Mouse (Mus musculus) G1E (cell line): Measurements from ENCODE around the gene Nmur1.

Experiments used
- CTCF ChIP-seq: IDR thresholded peaks from 2 replicates; pipeline ENCODE4 v1.5.1; 2012; ENCODE audit warnings: low read depth, low read length, inconsistent platforms, mixed read lengths
- GATA1 ChIP-seq: IDR thresholded peaks from 2 replicates; pipeline ENCODE4 v1.6.1; 2012; ENCODE audit warnings: borderline replicate concordance, low read length, inconsistent platforms, mixed read lengths
- GATA2 ChIP-seq: IDR thresholded peaks from 2 replicates; pipeline ENCODE4 v1.6.1; 2012; ENCODE audit warnings: low read depth, low read length, inconsistent platforms, borderline replicate concordance

DNA sequence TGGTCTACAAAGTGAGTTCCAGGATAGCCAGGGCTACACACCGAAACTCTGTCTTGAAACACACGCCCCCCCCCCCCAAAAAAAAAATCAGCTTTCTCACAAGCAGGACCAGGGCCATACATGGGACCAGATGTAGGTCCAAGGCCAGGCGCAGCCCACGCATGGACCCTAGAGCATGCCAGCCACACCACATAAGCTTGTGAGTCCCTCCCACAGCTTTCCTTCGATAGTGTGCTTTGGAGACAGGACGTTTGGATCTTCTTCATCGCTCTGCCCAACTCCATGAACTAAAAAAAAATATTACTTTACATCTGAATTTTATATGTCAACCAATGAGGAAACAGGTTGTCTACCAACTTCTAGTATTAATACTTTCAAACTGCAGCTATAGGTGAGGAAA is 7.3 kb upstream of the Nmur1 start:
- TF ChIP-seq GATA1 (no peak), CTCF (no peak), GATA2 (no peak)
